Comparison of ENCODE assay signal across 7 mouse cellular contexts in the genomic region with DNA sequence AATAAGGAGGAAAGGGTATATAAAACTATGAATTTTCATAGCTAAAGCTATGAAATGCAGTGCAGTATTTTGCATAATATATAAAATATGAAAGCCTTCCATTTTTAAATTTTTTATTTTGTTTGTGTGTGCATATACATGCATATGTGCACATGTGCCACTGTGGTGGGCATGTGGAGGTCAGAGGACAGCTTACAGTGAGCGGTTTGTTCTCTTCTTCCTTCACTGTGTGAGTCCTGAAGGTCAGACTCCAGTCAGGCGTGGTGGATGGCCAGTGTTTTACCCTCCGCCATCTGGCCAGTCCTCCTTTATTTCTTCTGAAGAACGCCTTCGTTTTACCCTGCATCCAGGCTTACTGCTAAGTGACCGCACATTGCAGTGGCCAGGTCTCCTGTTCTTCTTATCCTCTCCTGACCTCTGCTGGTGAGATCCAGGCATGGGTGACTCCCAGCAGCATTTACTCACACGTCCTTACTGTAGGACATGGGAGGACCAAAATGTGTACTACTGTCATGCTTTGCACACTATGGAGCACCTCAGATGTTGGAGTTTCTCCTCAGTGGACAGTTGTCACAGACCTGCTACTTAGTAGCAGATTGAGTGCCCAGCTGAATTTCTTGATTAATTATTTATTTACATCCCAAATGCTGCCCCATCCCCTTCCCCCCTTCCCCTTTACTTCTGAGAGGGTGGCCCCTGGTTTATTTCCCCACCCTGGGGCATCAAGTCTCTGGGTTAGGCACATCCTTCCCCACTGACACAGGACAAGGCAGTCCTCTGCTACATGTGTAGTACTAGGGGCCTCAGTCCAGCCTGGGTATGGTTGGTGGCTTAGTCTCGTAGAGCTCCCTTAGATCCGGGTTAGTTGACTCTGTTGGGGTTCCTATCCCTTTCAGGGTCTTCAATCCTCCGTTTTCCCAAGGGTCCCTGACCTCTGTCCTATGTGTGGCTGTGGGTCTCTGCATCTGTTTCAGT.
DNase-seq lines count a peak whose midpoint lies in the region; ATAC-seq and TF ChIP-seq lines count a peak whose summit lies in the region.

No protein-coding gene starts in this region.

- H3K36me3 ChIP-seq in intestine, embryonic 14.5 days (ENCODE audit: control insufficient read depth, insufficient read depth, low read length): peaks cover 11% of the 10 kb centered on the region

- TF ChIP-seq CTCF in cortical plate, adult 2 months (IDR thresholded peaks at IDR 0.05; ENCODE audit: extremely low read depth, insufficient read depth, low read length): peak; percentile 99

- H3K9me3 ChIP-seq in intestine, embryonic 14.5 days (ENCODE audit: control insufficient read depth, low read length): no peaks in the 10 kb centered on the region

- WGBS in intestine, embryonic 14.5 days: 36% methylated on average over 10 of the region's 10 CpGs

- no peak for TF ChIP-seq POLR2A in cortical plate, adult 2 months (IDR thresholded peaks at IDR 0.05; ENCODE audit: extremely low read depth, insufficient read depth, low read length)

- no peak overlapping the region for H3K4me2 ChIP-seq in intestine, embryonic 14.5 days (ENCODE audit: low read length)

- H3K27me3 ChIP-seq in intestine, embryonic 14.5 days (replicated peaks; ENCODE audit: control insufficient read depth, insufficient read depth, low read length): no peaks in the 10 kb centered on the region

- peak; percentile 86 for DNase-seq in adipocyte (ENCODE audit: low spot score)
- DNase-seq in gastrocnemius, postnatal 10 days: peak; percentile 68
- peak; percentile 86 for DNase-seq in intestine, embryonic 14.5 days (ENCODE audit: low spot score)
- peak; percentile 79 to 83 for DNase-seq in left cerebral cortex, postnatal 10 days (ENCODE audit: extremely low spot score in 1 of 2, low spot score in 2 of 2)
- DNase-seq in mesoderm, embryonic 11.5 days (ENCODE audit: low read depth, low spot score): peak; percentile 91
- peak; percentile 76 for DNase-seq in right cerebral cortex, postnatal 36 days (ENCODE audit: low spot score in 2 of 2)

- no peak overlapping the region for H3K27ac ChIP-seq in cortical plate, adult 2 months (ENCODE audit: insufficient read depth, low read length)
- no peak overlapping the region for H3K27ac ChIP-seq in intestine, embryonic 14.5 days (ENCODE audit: low read depth)

- peak; percentile 68 for ATAC-seq in intestine, embryonic 14.5 days (replicated peaks; ENCODE audit: low FRiP score, low TSS enrichment, low read depth)

- H3K9ac ChIP-seq in intestine, embryonic 14.5 days (ENCODE audit: low read length): no peak overlapping the region

- intact Hi-C loops in left cerebral cortex, postnatal 10 days (cut with DNase I): loop anchor here (2.0 kb wide), 1 partner anchor 185 kb away; no protein-coding TSS in a partner anchor

- no peaks in the 10 kb centered on the region for H3K4me1 ChIP-seq in cortical plate, adult 2 months (ENCODE audit: control insufficient read depth, insufficient read depth, low read length)
- H3K4me1 ChIP-seq in intestine, embryonic 14.5 days (replicated peaks; ENCODE audit: control insufficient read depth, insufficient read depth, low read length): 0 out of 2 replicates have a peak, but pooled peaks cover 3% of the 10 kb centered on the region

- H3K4me3 ChIP-seq in cortical plate, adult 2 months (ENCODE audit: insufficient read depth, low read length): no peak overlapping the region
- H3K4me3 ChIP-seq in intestine, embryonic 14.5 days (ENCODE audit: low read depth, low read length): no peak overlapping the region
